Mouse (Mus musculus) forebrain, embryonic 12.5 days (tissue): ENCODE data around the gene Clcnka. TPM values are rescaled to one million over a fixed set of nuclear protein-coding genes. Genes with fewer than 3 reads are reported as not detected.

Source experiments
- ATAC-seq: fragments of 200-750 bp; cut with Nextera tagmentation; 2 replicates; pipeline ENCODE4 v1.8.0; 2017; ENCODE audit warnings: moderate TSS enrichment; ENCODE audit not compliant: low FRiP score
- H3K27ac ChIP-seq: fragments of 300-500 bp; sonication (generic); 2 replicates; pipeline ENCODE4 v1.5.1; 2016; ENCODE audit warnings: mild to moderate bottlenecking
- H3K27me3 ChIP-seq: fragments of 300-500 bp; sonication (generic); 2 replicates; pipeline ENCODE4 v1.6.1; 2016; ENCODE audit warnings: mild to moderate bottlenecking
- H3K36me3 ChIP-seq: fragments of 300-500 bp; sonication (generic); replicated peaks from 2 replicates; pipeline ENCODE4 v1.6.1; 2016; ENCODE audit warnings: mild to moderate bottlenecking
- H3K4me1 ChIP-seq: fragments of 300-500 bp; sonication (generic); 2 replicates; pipeline ENCODE4 v1.6.1; 2016
- H3K4me2 ChIP-seq: fragments of 300-500 bp; sonication (generic); 2 replicates; pipeline ENCODE4 v1.6.1; 2016; ENCODE audit warnings: mild to moderate bottlenecking, moderate library complexity
- H3K4me3 ChIP-seq: fragments of 300-500 bp; sonication (generic); replicated peaks from 2 replicates; pipeline ENCODE4 v1.5.1; 2016; ENCODE audit warnings: mild to moderate bottlenecking
- H3K9ac ChIP-seq: fragments of 300-500 bp; sonication (generic); 2 replicates; pipeline ENCODE4 v1.6.1; 2016; ENCODE audit warnings: mild to moderate bottlenecking
- H3K9me3 ChIP-seq: fragments of 300-500 bp; sonication (generic); 2 replicates; pipeline ENCODE4 v1.6.1; 2016
- WGBS: fragments of 180-500 bp; shearing (Covaris S2); methylation state at CpG from one replicate; pipeline ENCODE4 v1.1.7; 2016; 5-methylcytosine and 5-hydroxymethylcytosine counted together
- polyA plus RNA-seq: library from polyadenylated mRNA; unstranded; fragments of >200 nt; fragmentation: Nextera tagmentation; extraction: Ambion mirVana; gene quantifications from 2 replicates; pipeline ENCODE4 v1.2.1, GENCODE M21; 2016

Clcnka gene
- polyA plus RNA-seq, 1 experiment from 2014 or later: not detected

DNA sequence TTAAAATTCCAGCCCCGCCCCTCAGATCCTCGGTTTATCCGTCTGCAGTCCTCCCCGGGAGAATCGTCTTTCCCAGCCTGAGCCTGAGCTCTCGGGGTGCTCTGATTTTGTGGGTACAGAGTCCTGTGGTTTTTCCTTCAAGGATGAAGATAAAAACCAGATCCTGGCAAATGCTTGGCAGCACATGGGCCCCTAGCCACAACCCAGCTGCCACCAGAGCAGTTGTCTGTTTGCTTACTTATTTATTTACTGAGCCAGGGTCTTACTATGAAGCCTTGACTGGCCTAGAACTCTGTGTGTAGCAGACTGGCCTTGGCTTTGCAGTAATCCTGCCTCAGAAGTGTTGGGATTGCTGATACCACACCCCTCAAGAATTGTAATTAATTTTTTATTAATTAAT is 39.3 kb downstream of the Clcnka start:
- H3K27ac ChIP-seq: no peak overlapping the region
- peaks cover 7% of the 10 kb centered on the region for H3K4me1 ChIP-seq

DNA sequence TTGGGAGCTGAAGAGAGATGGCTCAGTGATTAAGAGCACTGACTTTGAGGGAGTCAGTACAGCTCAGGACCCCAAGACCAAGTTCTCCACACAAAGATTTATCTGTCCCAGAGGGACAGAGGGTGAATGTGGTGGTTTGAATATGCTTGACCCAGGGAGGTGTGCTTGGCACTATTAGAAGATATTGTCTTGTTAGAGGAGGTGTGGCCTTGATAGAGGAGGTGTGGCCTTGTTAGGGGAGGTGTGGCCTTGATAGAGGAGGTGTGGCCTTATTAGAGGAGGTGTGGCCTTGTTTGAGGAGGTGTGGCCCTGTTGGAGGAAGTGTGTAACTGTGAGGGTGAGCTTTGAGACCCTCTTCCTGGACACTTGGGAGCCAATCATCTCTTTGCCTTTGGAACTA is 40.7 kb downstream of the Clcnka start:
- H3K27ac ChIP-seq: no peak overlapping the region
- 0 out of 2 replicates have a peak, but pooled peaks cover 6% of the 10 kb centered on the region for H3K27me3 ChIP-seq
- peaks cover 7% of the 10 kb centered on the region for H3K4me1 ChIP-seq
- no peak overlapping the region for H3K4me3 ChIP-seq
- no peak overlapping the region for H3K4me2 ChIP-seq
- H3K9ac ChIP-seq: no peak overlapping the region
- no peaks in the 10 kb centered on the region for H3K36me3 ChIP-seq
- ATAC-seq: no peak
- no peaks in the 10 kb centered on the region for H3K9me3 ChIP-seq

More for the DNA sequence above, 39.3 kb downstream of the Clcnka start:
- no peak for ATAC-seq
- H3K4me3 ChIP-seq: no peak overlapping the region
- WGBS: 86% methylated on average over 6 of the region's 6 CpGs
- no peaks in the 10 kb centered on the region for H3K9me3 ChIP-seq
- no peak overlapping the region for H3K9ac ChIP-seq
- H3K4me2 ChIP-seq: no peak overlapping the region
- no peaks in the 10 kb centered on the region for H3K36me3 ChIP-seq
- H3K27me3 ChIP-seq: peaks cover 15% of the 10 kb centered on the region

GRCm38 (mm10) chr4:141353868-141354267 is 44.7 kb downstream of the Clcnka start:
- no peaks in the 10 kb centered on the region for H3K27me3 ChIP-seq
- H3K36me3 ChIP-seq: no peaks in the 10 kb centered on the region
- no peak overlapping the region for H3K27ac ChIP-seq
- no peak overlapping the region for H3K4me3 ChIP-seq
- 75% methylated on average over 8 of the region's 8 CpGs for WGBS
- no peak for ATAC-seq
- H3K9ac ChIP-seq: no peak overlapping the region
- H3K9me3 ChIP-seq: no peaks in the 10 kb centered on the region
- H3K4me2 ChIP-seq: no peak overlapping the region
- no peaks in the 10 kb centered on the region for H3K4me1 ChIP-seq

DNA sequence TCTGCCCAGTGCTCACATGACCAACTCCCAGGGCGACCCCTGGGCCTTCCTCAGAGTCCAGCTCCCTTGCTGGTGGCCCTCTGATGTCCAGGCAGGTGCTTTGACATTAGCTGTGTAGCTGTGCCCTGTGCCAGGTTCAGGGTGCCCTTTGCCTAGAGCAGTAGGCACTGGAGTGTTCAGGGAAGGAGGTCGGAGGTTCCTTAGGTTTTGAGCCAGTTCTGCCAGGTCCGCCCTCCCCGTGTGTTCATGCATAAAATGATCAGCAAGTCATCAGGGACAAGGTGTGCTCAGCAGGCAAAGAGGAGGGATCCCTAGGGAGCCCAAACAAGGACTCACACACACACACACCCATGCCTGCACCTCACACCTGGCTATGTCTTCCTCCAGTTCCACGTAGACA is 45.5 kb downstream of the Clcnka start:
- no peak for ATAC-seq
- H3K4me3 ChIP-seq: no peak overlapping the region
- whole genome bisulfite sequencing: 73% methylated on average over 5 of the region's 5 CpGs

DNA sequence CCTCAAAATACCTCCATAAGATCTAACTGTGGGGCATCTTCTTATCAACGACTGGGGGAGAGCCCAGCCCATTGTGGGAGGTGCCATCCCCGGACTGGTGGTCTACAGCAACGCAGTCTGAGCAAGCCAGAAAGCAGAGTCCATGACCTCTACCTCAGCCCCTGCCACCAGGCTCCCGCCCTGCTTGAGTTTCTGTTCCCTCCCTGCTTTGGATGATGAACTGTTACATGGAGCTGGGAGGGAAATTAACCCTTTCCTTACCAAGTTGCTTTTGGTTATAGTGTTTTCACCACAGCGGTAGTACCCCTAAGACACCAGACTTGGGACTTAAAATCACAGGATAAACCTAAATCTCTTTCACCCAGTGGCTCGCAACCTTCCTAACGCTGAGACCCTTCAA is 46.6 kb downstream of the Clcnka start:
- no peak for ATAC-seq
- Histone ChIP-seq H3K9ac (no peak overlapping the region), H3K36me3 (no peaks in the 10 kb centered on the region), H3K4me3 (no peak overlapping the region), H3K9me3 (no peaks in the 10 kb centered on the region), H3K4me2 (no peak overlapping the region), H3K4me1 (no peaks in the 10 kb centered on the region), H3K27ac (no peak overlapping the region), H3K27me3 (no peaks in the 10 kb centered on the region)
- WGBS: 71% methylated on average over 7 of the region's 7 CpGs

More for the DNA sequence above, 45.5 kb downstream of the Clcnka start:
- H3K36me3 ChIP-seq: no peaks in the 10 kb centered on the region
- H3K9ac ChIP-seq: no peak overlapping the region
- no peaks in the 10 kb centered on the region for H3K9me3 ChIP-seq
- no peaks in the 10 kb centered on the region for H3K4me1 ChIP-seq
- H3K27me3 ChIP-seq: no peaks in the 10 kb centered on the region
- H3K27ac ChIP-seq: no peak overlapping the region
- no peak overlapping the region for H3K4me2 ChIP-seq

- no peak overlapping the region for H3K4me3 ChIP-seq
- no peaks in the 10 kb centered on the region for H3K36me3 ChIP-seq
- no peak overlapping the region for H3K9ac ChIP-seq
- WGBS: 86% methylated on average over 12 of the region's 12 CpGs
- no peak for ATAC-seq
- no peaks in the 10 kb centered on the region for H3K4me1 ChIP-seq
- H3K9me3 ChIP-seq: no peaks in the 10 kb centered on the region
- H3K4me2 ChIP-seq: no peak overlapping the region
- H3K27ac ChIP-seq: no peak overlapping the region
- no peaks in the 10 kb centered on the region for H3K27me3 ChIP-seq
Observed at GRCm38 (mm10) chr4:141350015-141350414, 48.5 kb downstream of the Clcnka start.

DNA sequence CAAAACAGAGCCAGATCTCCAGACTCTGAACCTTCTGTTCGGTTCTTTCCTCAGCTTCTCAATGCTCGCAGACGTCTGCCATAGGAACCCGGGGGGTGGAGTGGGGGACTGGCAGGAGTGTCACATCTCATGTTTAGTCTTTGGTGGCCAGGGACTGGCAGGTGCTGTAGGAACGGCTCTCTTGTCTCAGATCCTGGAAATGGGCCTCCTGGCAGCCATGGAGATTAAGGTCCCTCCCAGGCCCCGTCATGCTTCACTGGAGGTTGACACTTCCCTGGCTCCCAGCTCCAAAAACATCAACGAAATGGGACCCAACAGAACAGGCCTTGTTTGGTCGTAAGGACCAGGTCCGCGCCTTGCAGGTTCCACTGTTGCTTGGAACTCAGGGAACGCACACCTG is 49.9 kb downstream of the Clcnka start:
- H3K4me2 ChIP-seq: no peak overlapping the region
- 72% methylated on average over 11 of the region's 11 CpGs for WGBS
- no peak overlapping the region for H3K27ac ChIP-seq
- no peaks in the 10 kb centered on the region for H3K27me3 ChIP-seq
- no peaks in the 10 kb centered on the region for H3K36me3 ChIP-seq
- ATAC-seq: no peak
- no peak overlapping the region for H3K9ac ChIP-seq
- H3K4me1 ChIP-seq: no peaks in the 10 kb centered on the region
- H3K9me3 ChIP-seq: no peaks in the 10 kb centered on the region
- H3K4me3 ChIP-seq: no peak overlapping the region

GRCm38 (mm10) chr4:141347365-141347797 is 51.1 kb downstream of the Clcnka start:
- no peaks in the 10 kb centered on the region; the same call in 1 of the 2 replicates for H3K4me1 ChIP-seq
- no peak overlapping the region for H3K4me3 ChIP-seq
- ATAC-seq: no peak
- no peak overlapping the region for H3K9ac ChIP-seq
- H3K9me3 ChIP-seq: no peaks in the 10 kb centered on the region
- H3K27ac ChIP-seq: no peak overlapping the region
- H3K27me3 ChIP-seq: no peaks in the 10 kb centered on the region
- 82% methylated on average over 8 of the region's 8 CpGs for WGBS
- H3K4me2 ChIP-seq: no peak overlapping the region
- no peaks in the 10 kb centered on the region for H3K36me3 ChIP-seq

DNA sequence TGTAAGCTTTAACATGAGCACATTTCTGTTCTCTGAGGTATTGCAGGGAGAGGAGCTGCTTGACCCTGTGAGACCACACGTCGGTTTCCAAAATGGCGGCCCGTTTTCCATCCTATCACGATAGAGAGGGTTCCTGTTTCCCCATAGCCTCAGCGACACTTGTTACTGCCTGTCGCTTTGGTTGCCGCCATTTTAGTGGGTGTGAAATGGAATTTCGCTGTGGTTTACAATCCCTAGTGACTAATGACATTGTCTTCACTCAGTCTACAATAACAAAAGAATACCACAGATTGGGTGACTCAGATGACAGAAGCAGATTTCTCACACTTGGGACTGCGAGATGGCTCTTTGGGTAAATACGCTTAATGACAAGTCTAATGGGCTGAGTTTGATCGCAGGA is 53.3 kb downstream of the Clcnka start:
- Histone ChIP-seq H3K9me3 (no peaks in the 10 kb centered on the region), H3K27ac (no peak overlapping the region), H3K4me1 (no peaks in the 10 kb centered on the region; the same call in 1 of the 2 replicates), H3K4me3 (no peak overlapping the region), H3K27me3 (no peaks in the 10 kb centered on the region), H3K9ac (no peak overlapping the region), H3K36me3 (no peaks in the 10 kb centered on the region), H3K4me2 (no peak overlapping the region)
- 95% methylated on average over 12 of the region's 12 CpGs for WGBS
- no peak for ATAC-seq

GRCm38 (mm10) chr4:141343515-141343914 is 55.0 kb downstream of the Clcnka start:
- peaks cover 12% of the 10 kb centered on the region for H3K4me1 ChIP-seq
- no peak overlapping the region for H3K4me3 ChIP-seq
- WGBS: 77% methylated on average over 7 of the region's 7 CpGs
- no peak for ATAC-seq
- 0 out of 2 replicates have a peak, but pooled peaks cover 3% of the 10 kb centered on the region for H3K27me3 ChIP-seq
- no peaks in the 10 kb centered on the region for H3K9me3 ChIP-seq
- no peaks in the 10 kb centered on the region for H3K36me3 ChIP-seq
- H3K27ac ChIP-seq: no peak overlapping the region
- H3K4me2 ChIP-seq: no peak overlapping the region
- no peak overlapping the region for H3K9ac ChIP-seq

- H3K4me3 ChIP-seq: no peak overlapping the region
- H3K4me2 ChIP-seq: no peak overlapping the region
- no peak overlapping the region for H3K27ac ChIP-seq
- H3K4me1 ChIP-seq: peaks cover 21% of the 10 kb centered on the region
- ATAC-seq: no peak
- 0 out of 2 replicates have a peak, but pooled peaks cover 3% of the 10 kb centered on the region for H3K27me3 ChIP-seq
- 57% methylated on average over 7 of the region's 7 CpGs for whole genome bisulfite sequencing
- no peak overlapping the region for H3K9ac ChIP-seq
- H3K9me3 ChIP-seq: no peaks in the 10 kb centered on the region
- no peaks in the 10 kb centered on the region for H3K36me3 ChIP-seq
Observed at GRCm38 (mm10) chr4:141341477-141341876, 57.0 kb downstream of the Clcnka start.

GRCm38 (mm10) chr4:141338853-141339252 is 59.7 kb downstream of the Clcnka start:
- no peak for ATAC-seq
- H3K4me3 ChIP-seq: no peak overlapping the region
- H3K4me2 ChIP-seq: no peak overlapping the region
- H3K9me3 ChIP-seq: no peaks in the 10 kb centered on the region
- H3K4me1 ChIP-seq: peaks cover 45% of the 10 kb centered on the region
- 0 out of 2 replicates have a peak, but pooled peaks cover 3% of the 10 kb centered on the region for H3K27me3 ChIP-seq
- WGBS: 17% methylated on average over 1 of the region's 1 CpGs
- no peak overlapping the region for H3K9ac ChIP-seq
- no peak overlapping the region for H3K27ac ChIP-seq
- no peaks in the 10 kb centered on the region for H3K36me3 ChIP-seq

DNA sequence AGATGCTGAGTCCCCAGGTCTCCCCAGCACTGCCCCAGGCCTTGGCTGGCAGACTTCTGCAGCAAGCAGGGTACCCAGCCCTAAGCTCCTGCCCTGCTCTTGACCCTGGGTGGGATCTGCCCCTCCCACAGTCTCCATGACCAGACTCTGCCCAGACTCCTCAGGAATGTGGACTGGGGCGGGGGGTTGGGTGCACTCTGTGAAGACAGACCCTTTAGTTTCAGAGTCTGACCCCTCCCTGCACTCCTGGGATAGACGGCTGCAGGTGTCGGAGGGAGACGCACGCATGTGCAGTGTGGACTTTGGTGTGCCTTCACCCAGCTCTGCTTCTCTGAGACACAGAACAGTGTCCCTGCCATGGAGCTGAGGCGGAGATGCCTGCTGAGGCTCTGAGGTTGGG is 60.5 kb downstream of the Clcnka start:
- Histone ChIP-seq H3K27ac (no peak overlapping the region), H3K9ac (peak overlapping the region; percentile 9; the same call in 1 of the 2 replicates), H3K9me3 (no peaks in the 10 kb centered on the region), H3K36me3 (no peaks in the 10 kb centered on the region), H3K27me3 (peaks cover 4% of the 10 kb centered on the region; the same call in 1 of the 2 replicates), H3K4me2 (no peak overlapping the region), H3K4me1 (peaks cover 51% of the 10 kb centered on the region), H3K4me3 (no peak overlapping the region)
- no peak for ATAC-seq
- WGBS: 39% methylated on average over 6 of the region's 6 CpGs
